Mouse (Mus musculus): Measurements from ENCODE around the gene Gm28539.
"Not testable (repeated sequence)": the region's sequence is repeated elsewhere in the genome, so short reads cannot be mapped to it uniquely, and the experiment has no call there.

The Gm28539 gene

DNA sequence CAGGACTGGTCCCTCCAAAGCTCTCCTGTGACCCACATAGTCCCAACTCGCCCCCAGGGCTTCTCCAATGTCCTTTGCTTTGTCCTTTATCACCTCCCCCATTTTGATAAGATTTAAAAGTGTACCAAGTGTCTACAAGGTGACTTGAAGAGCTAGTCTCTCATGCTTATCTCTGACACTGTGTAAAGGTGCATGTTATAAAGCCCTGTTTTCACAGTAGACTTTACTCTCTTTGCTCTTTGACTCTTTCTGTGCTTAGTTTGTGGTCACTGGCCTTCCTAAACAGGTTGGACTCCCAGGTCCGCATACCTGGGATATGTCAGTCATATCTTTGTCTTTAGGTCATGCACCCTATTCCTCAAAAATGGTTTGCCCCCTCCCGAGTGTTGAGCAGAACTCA, 118.7 kb downstream of the Gm28539 start:
- no peak for DNase-seq (ENCODE audit: low spot score)

DNA sequence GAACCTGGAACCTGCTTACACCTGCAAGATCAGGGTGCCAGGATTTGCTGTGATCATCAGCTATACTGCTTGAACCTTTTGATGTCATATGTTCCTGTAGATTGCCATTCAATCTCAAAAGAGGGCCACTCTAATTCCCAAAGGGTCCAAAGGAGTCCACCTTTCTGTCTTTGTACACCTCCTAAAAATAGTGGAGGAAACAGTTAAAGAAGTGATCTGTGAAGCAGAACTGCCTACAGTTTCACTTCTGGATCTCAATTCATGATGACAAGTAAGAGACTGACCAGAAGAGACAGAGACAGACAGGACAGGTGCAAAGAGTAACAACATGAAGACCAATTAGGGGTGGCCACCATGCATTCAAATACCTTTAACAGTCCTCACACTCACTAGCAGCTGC, 127.1 kb downstream of the Gm28539 start:
- no peak for DNase-seq (ENCODE audit: low spot score)

DNA sequence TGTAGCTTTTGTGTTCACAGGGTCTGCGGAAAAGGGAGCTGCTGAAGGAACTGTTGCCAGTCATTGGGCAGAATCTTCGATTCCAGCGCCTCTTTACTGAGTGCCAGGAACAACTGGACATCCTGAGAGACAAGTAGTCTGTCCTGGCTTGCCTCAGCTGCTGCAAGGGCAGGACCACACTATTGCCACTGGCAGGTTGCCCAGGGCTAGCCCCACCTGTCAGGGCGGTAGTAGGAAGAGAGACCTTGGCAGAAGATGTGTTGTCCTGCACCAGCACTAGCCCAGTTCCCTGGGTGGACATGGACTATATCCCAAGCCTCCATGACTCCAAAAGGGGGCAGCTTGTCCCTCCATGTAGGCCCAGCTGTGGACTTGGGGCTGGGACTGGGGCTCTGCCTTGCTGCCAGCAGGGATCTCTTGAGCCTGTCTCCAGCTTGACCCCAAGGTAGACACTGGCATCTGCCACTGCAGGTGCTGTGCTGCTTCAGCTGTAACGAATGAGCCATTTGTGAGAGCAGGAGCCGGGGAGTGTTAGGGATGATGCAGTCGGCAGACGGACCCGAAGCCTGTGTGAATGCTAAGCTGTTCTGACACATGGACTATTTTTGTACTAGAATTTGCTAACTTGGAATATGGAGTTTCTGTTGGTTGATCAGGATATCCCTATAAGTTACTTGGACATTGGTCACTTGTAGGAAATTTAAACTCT, 133.2 kb downstream of the Gm28539 start:
- DNase-seq (ENCODE audit: low spot score), result no peak

DNA sequence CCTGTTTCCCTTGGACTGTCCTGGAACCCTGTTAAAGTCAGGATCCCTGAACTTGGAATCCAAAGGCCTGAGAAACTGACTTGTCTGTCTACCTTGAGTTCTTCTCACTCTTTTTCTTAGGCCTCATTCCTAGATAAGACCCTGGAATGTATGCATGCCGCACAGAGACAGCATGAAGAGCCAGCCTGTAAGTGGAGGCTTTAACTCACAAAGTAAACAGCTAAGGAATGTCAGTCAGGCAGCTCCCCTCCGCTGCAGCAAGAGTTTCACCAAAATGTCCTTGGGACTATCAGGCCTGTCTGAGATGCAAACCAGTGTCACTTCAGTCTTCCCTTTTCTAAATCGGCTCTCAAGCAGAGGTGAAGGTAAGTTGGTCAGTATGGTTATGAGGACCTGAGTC, 134.5 kb downstream of the Gm28539 start:
- no peak for DNase-seq (ENCODE audit: low spot score)

DNA sequence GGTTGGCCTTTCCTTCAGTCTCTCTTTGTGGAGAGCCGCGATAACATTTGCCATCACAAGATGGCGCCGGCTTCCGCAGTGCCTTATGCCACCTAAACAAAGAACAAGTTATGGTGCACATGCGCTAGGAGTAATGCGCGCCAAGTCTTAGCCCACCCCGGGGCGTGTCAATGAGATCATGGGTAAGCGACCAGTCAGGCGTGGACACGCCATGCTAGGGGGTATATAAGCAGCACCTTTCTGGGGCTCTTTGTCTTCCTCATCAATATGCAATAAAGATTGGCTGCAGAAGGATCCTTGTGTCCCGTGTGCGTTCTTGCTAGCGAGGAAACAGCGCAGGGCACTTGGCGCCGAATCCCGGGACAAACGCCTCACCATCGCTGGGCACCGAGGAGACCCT, 139.3 kb downstream of the Gm28539 start:
- not testable (repeated sequence) for DNase-seq (ENCODE audit: low spot score)

DNA sequence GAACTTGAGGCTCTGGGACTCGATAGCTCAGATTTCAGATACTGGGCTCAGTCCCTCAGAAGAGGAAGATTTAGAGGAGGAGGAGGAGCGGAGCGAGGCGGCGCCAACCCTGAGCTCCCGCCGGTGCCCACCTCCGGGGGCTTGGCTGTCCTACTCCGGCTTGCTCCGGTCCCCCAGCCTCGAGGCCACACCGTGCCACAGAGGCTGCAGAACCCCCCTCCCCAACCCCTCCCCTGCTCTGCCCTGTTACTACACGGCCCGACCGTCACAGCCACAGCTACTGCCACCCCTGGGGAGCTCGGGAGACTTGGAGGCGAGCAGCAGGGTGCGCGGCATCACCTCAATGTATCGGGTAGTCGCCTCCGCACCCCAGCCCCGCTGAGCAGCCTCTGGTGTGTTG, 139.9 kb downstream of the Gm28539 start:
- DNase-seq (ENCODE audit: low spot score), result no peak

DNA sequence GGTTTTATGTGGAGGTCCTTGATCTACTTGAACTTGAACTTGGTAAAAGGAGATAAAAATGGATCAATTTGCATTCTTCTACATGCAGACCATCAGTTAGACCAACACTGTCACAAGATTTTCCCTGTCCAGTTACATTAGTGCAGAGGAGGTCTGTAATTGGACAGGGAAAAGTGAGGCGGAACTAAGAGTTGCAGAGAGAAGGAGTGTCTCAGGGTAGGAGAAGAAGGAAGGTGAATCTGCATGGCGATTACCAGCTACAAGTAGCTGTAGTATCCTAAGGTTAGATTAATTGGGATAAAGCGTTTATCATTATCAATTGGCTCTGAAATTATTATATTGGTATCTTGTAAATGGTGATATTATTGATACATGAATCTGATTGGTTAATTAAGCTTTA, 150.0 kb downstream of the Gm28539 start:
- no peak for DNase-seq (ENCODE audit: low spot score)

DNA sequence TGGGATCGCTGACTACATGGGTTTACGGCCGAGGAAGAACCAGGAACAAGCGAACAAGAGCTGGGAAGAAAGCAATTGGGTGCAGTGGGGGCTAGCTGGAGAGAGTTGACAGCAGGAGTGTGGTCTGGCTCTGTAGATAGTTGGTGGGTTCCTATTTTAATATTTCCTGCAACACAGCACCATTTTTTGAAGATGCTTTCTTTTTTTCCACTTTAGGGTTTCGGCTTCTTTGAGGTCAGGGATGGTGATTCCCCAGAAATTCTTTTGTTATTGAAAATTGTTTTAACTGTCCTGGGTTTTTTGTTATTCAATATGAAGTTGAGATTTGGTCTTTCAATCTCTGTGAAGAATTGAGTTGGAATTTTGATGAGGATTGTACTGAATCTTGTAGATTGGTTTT, 150.5 kb downstream of the Gm28539 start:
- no peak for DNase-seq (ENCODE audit: low spot score)

DNA sequence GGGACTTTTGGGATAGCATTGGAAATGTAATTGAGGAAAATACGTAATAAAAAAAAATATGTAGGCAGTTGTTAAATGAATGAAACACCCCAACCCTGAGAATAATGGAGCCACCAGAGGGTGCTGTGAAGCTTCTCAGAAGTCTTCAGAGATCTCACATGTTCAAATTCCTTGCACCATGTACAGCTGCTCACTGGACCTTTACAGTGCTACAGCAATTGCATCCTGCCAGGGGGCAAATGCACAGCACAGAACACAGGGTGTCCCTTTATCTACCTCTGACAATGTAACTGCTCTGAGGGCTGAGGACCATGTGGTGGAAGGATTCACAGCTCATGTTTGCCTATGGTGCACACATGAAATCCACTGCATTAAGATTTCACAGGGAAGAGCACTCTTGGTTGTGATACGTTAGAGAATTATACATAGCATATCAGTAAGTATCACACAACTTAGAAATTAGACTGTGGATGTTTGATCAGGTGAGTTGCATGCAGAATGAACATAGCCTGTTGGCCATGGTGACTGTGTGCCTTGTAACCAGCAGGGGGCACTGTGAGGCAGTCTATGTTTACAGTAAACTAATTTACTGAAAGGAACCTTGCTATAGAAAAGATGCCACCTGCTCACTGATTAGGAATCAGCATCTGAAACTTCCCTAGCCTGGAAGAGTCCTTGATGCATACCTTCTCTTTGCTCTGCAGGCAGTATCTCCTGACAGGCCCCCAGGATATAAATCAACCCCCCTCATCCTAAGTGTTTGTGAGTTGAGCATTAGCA, 166.4 kb downstream of the Gm28539 start:
- DNase-seq (ENCODE audit: low spot score), result not testable (repeated sequence)

DNA sequence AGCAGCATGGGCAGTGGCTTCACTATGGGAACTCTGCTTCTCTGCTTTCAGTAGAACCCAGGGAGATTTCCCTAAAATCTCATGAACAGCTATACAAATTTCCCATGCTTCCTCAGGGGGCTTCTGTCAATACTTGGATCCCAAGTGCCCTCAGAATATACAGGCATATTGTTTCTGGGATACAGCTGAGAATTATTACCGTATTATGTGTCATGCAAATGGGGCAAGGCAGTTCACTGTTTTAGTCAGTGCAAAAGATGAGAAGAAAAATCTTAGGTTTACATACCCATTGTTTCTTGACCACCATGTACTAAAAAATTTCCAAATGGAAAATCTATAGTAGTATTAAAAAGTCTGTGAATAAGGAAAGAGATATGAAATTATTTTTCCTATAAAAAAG, 167.4 kb downstream of the Gm28539 start:
- DNase-seq (ENCODE audit: low spot score), result no peak

DNA sequence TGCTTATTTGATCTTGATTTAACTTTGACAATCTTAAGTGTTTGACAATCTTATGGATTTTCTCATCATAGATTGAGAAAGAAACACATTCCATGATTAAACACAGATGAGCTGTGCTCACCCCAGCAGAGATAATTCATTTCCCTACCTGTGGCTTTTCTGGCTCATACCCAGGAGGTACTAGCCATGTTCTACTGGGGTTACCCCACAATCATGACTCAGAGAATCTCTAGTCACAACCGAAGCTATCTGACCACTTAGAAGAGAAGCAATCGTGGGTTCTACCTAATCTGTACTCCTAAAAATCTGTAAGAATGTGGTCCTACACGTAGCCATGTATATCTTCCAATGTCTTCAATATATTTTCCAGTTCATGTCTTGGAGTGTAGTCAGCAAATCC, 168.9 kb downstream of the Gm28539 start:
- DNase-seq (ENCODE audit: low spot score), result no peak
